Mouse (Mus musculus) embryo, embryonic 9.5 days (tissue): ENCODE data around the gene Pten.
"Not testable (repeated sequence)": the region's sequence is repeated elsewhere in the genome, so short reads cannot be mapped to it uniquely, and the experiment has no call there.

Experiments
- DNase-seq: peaks from one replicate; pipeline ENCODE4 v3.0.0-alpha.2; 2017; ENCODE audit errors: extremely low spot score

Pten gene

DNA sequence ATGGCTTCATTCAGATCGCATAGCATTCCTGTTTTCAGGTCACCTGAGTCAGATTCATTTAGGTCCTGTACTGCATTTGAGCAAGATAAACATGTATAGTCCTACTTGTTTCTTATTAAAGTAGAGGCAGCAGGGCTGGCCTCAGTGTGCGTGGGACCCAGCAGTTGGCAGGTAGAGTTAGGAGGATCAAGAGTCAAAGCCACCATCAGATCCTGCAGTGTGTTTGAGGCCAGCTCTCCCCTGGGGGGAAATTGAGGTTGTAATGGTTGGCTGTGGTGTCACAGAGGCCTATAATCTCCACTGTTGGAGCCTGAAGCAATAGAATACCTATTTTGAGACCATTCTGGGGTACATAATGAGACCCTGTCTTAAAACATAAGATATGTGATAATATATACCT lies 50.3 kb downstream of the Pten start:
- no peak for DNase-seq

GRCm38 (mm10) chr19:32808690-32809089 lies 51.4 kb downstream of the Pten start:
- DNase-seq = no peak

GRCm38 (mm10) chr19:32809117-32809516 lies 51.8 kb downstream of the Pten start:
- DNase-seq = no peak

DNA sequence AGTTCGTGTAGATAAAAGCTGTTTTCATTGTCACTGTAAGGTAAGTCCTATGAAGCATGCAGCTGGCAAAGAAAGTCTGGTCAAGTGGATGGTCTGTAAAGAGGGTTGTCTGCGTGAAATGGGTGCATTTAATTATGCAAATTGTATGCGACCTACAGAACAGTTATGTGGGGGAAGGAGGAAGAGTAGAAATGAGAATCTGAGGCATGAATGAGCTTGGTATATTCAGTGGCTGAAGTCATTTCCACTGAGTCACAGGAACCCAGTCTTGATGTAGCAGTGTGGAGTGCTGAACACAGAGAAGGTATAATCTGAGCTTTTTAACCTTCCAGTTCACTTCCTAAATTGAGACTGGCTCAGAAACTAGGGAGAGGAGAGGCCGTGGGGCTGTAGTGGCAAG lies 61.5 kb downstream of the Pten start:
- DNase-seq = no peak

DNA sequence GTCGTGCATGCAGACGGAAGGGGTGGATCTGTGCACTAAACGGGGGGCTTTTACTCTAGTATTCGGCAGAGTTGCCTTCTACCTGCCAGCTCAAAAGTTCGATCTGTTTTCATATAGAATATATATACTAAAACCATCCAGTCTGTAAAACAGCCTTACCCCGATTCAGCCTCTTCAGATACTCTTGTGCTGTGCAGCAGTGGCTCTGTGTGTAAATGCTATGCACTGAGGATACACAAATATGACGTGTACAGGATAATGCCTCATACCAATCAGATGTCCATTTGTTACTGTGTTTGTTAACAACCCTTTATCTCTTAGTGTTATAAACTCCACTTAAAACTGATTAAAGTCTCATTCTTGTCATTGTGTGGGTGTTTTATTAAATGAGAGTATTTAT lies 65.7 kb downstream of the Pten start:
- DNase-seq = not testable (repeated sequence)

DNA sequence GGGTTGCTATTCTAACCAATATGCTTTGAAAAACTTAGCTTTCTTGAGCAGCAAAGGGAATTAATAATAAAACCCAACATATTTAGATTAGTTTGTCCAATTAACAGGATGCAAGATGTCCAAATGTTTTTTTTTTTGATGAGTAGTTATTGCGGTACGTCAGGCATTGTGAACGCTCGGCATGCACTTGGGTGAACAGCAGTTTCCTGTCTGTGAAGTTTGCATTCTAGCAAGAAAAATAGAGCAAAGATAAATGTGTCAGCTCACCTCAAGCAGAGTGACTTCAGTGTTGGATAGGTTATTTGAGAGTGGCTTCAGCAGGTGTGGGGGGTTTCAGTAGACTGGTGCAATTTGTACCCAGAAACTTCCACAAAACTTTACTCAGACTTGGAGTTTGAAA lies 69.3 kb downstream of the Pten start:
- DNase-seq = no peak

DNA sequence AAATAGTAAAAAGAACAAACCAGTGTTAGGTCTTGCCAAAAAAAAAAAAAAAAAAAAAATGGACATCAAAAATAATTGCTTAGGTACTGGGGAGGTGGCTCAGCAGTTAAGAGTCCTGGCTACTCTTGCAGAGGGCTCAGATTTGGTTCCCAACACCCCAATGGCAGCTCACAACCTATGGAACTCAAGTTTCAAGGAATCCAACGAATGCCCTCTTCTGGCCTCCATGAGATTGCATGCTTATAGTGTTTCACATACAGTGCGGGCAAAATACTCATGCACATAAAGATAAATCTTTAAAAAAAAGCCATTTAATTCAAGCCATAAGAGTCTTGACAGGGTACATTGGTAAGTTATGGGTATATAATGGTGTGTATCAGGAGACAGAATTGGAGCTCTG lies 72.6 kb downstream of the Pten start:
- no peak for DNase-seq

- no peak for DNase-seq
These were observed 74.0 kb downstream of the Pten start for GRCm38 (mm10) chr19:32831286-32831685.

DNA sequence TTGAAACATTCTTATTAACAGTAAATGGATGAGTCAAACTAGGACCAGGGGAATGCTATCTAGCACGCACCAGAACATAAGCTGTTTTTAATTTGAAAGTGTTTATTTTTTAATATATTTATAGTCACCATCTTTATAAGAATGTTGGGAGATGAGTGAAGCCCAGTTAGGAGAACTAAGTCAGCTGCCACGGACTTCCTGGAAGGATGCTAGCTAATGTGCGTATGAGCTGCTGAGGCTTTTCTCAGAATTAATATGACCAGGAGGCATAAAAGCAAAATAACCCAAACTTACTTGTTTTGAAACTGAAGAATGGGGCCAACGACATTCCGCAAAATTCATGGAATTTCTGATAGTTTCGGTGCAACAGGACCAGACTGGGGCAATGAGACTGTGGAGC lies 83.2 kb downstream of the Pten start:
- DNase-seq = no peak

DNA sequence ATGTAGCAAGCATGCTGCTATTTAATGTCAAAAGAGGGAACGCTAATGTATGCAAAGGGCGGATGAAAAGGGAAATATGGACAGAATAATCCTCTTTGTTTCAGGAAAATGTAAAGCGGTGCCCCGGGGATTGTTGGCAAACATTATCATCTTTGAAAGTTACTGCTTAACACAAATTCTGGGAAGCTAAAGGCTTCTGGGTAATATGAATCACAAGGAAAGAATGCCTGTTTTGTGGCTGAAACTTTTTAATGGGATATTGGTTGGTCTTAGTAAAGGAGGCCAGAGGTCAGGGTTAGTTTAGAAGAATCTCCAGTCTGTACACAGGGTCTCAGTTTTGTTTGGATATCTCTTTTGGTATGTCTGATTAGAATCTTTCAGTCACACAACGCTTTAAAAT lies 87.2 kb downstream of the Pten start:
- DNase-seq = no peak

DNA sequence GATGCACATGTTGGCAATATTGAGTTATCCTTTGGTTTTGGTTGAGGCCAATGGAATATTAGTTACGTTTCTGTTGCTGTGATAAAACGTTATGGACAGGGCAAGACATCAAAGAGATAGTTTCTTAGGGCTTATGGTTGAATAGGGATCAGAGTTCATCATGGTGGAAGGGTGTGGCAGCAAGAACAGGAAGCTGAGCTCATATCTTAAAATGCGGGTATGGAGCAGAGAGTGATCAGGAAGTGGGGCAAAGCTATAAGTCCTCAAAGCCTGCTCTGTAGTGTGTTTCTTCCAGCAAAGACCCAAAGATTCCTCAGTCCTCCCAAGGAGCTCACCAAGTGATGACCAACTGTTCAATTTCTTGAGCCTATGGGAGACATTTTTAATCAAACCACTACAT lies 90.7 kb downstream of the Pten start:
- DNase-seq = no peak

DNA sequence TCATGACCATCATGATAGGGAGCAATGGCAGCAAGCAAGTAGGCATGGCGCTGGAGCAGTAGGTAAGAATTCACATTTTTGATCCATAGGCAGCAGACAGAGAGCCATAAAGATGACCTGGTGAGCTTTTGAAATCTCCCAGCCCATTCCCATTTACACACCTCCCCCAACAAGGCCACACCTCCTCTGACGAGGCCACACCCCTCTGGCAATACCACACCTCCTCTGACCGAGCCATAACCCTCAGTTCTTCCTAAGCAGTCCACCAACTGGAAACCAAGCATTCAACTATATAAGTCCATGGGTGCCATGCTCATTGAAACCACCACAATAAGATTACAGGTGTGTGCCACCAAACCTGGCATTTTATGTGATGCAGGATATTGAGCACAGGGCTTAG lies 95.0 kb downstream of the Pten start:
- no peak for DNase-seq

DNA sequence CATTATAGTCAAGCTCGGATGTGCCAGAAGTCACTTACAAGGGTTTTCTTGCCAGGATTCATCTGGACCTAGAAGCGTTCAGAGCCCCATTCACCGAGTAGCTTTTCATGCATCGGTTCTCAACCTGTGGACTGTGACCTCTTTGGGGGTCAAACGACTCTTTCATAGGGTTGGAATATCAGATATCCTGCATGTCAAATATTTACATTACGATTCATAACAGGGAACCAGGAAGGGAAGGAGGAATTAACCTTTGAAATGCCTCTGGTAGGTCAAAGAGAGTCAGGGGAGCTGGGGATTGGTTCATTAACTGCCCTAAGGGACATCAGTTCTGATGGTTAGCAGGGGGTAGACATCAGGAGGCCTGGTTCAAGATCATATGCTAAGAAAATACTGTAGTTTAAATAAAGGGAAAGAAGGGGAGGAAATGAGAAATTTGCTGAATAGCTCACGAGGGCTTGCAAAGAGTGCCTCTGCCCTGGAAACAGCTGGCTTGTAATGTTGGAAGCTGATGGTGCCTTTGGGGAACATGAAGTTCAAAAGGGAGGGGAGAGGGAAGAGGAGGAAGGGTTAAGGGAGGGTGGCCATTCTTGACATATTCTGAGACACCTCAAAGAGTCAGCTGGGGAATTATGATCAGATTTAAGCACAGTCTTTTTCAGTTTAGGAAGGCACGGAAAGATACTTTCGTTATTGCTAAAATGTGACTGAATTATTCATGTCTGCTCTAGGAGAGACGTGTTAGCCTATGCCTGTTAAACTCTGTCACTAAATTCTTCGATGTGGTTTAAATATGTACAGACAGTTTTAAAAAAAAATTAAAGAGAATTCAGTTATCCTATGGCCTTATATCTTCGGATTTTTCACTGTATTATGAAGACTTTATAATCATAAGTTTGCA lies 104.6 kb downstream of the Pten start:
- no peak for DNase-seq

- no peak for DNase-seq
These were observed 109.5 kb downstream of the Pten start for GRCm38 (mm10) chr19:32866765-32867164.

GRCm38 (mm10) chr19:32867181-32867897 lies 110.0 kb downstream of the Pten start:
- no peak for DNase-seq

DNA sequence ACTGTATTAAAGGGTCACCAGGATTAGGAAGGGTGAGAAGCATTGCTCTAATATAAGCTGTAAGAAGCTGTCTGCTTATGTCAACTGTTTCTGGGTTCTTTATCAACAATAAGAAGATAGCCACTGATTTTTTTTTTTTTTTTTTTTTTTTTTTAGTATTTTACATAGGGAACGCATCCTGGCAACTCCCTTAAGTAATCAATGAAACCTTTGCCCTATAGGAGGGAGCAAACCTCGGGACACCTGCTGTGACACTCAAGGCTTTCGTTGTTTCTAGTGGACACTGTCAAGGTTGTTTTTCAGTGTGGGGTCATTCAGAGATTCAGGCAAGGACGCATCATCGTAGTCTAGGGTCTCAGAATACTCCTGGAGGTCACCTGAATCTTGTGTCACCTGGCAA lies 111.3 kb downstream of the Pten start:
- DNase-seq = no peak

GRCm38 (mm10) chr19:32869053-32869680 lies 111.9 kb downstream of the Pten start:
- no peak for DNase-seq

GRCm38 (mm10) chr19:32873904-32874637 lies 116.8 kb downstream of the Pten start:
- no peak for DNase-seq
